Mouse (Mus musculus): ENCODE results near the gene Neurl2. TPM values are rescaled to one million over a fixed set of nuclear protein-coding genes. Genes with fewer than 3 reads are reported as not detected.

Neurl2 gene
- total RNA-seq, 1 experiment = 3.6 TPM

DNA sequence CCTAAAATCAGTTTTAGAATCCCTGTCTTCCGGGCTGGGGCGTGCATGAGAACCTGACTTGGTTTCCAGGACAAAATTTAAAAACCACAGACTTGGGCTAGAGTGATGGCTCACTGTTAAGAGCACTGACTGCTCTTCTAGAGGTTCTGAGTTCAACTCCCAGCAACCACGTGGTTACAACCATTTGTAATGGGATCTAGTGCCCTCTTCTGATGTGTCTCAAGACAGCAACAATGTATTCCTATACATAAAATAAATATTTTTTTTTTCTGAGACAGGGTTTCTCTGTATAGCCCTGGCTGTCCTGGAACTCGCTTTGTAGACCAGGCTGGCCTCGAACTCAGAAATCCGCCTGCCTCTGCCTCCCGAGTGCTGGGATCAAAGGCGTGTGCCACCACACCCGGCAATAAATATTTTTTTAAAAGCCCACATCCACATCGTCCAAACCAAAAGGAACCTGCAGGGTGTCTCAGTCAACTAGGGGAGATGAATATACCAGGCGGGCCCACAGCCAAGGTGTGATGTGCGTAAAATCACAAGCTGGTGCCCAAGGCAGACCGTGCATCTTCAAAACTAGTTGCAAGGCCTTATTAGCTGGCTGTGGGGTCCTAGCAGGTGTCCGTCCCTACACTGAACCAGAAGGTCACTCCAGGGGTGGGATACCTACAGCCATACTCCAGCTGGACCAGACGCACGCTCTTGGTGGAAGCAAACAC, 1.1 kb downstream of the Neurl2 start:
- Histone ChIP-seq H3K9ac (ENCODE audit: insufficient read depth, low read depth, low read length, poor library complexity, severe bottlenecking) (peak overlapping the region; percentile 62; the same call in 1 of the 2 replicates), H3K9me3 (ENCODE audit: control insufficient read depth, insufficient read depth, low read depth, low read length) (no peaks in the 10 kb centered on the region), H3K4me3 (ENCODE audit: insufficient read depth in 1 of 2, low read depth in 1 of 2, low read length in 2 of 2, poor library complexity in 1 of 2, severe bottlenecking in 1 of 2) (peak overlapping the region; percentile 75 to 78; a peak in 3 of 4 replicates), H3K36me3 (ENCODE audit: control insufficient read depth, insufficient read depth, low read length, poor library complexity, severe bottlenecking) (peaks cover 26% of the 10 kb centered on the region), H3K4me1 (ENCODE audit: control insufficient read depth in 2 of 2, insufficient read depth in 2 of 2, low read length in 2 of 2, poor library complexity in 1 of 2) (peaks cover 2 to 24% of the 10 kb centered on the region in 2 experiments; a peak in 2 of 4 replicates), H3K27ac (ENCODE audit: insufficient read depth, low read depth, low read length, poor library complexity, severe bottlenecking) (no peak overlapping the region)
- in situ Hi-C loops (cut with MboI; ENCODE audit: low sequenced_read_pairs in 2 of 2, unreplicated experiment in 2 of 2) = no loop called here
- TF ChIP-seq HCFC1 (IDR thresholded peaks at IDR 0.05; ENCODE audit: borderline replicate concordance, insufficient read depth, low read length) (no peak), ZNF384 (IDR thresholded peaks at IDR 0.05; ENCODE audit: low read depth, low read length) (no peak), ZC3H11A (IDR thresholded peaks at IDR 0.05; ENCODE audit: borderline replicate concordance, low read depth, low read length) (no peak), CHD2 (IDR thresholded peaks at IDR 0.05; ENCODE audit: low read depth, low read length) (no peak), MAFK (IDR thresholded peaks at IDR 0.05; ENCODE audit: insufficient read depth, low read depth, low read length) (no peak)
- DNase-seq (ENCODE audit: low read depth, low spot score) = no peak

DNA sequence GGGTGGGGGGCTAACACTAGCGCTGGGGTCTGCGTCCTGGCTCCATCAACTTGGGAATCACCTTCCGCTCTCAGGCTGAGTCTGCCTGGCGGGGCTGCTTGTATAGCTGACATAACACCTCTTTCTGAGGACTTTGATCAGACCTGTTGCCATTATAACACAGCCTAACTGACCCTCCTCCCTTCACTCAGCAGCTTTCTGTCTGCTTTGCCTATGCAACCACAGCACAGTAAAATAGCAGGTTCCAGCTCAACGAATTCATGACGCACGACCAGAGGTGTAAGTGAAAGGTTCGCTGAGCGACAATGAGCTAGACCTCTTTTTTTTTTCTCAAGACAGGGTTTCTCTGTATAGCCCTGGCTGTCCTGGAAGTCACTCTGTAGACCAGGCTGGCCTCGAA, 2.2 kb downstream of the Neurl2 start:
- Histone ChIP-seq H3K27ac (ENCODE audit: insufficient read depth, low read depth, low read length, poor library complexity, severe bottlenecking) (no peak overlapping the region), H3K36me3 (ENCODE audit: control insufficient read depth, insufficient read depth, low read length, poor library complexity, severe bottlenecking) (peaks cover 29% of the 10 kb centered on the region), H3K9ac (ENCODE audit: insufficient read depth, low read depth, low read length, poor library complexity, severe bottlenecking) (no peak overlapping the region), H3K4me3 (ENCODE audit: insufficient read depth in 1 of 2, low read depth in 1 of 2, low read length in 2 of 2, poor library complexity in 1 of 2, severe bottlenecking in 1 of 2) (no peak overlapping the region), H3K4me1 (ENCODE audit: control insufficient read depth in 2 of 2, insufficient read depth in 2 of 2, low read length in 2 of 2, poor library complexity in 1 of 2) (peaks cover 2 to 26% of the 10 kb centered on the region in 2 experiments; a peak in 2 of 4 replicates), H3K9me3 (ENCODE audit: control insufficient read depth, insufficient read depth, low read depth, low read length) (no peaks in the 10 kb centered on the region)
- DNase-seq (ENCODE audit: low read depth, low spot score) = no peak
- TF ChIP-seq MAFK (IDR thresholded peaks at IDR 0.05; ENCODE audit: insufficient read depth, low read depth, low read length) = no peak
- TF ChIP-seq ZC3H11A (IDR thresholded peaks at IDR 0.05; ENCODE audit: borderline replicate concordance, low read depth, low read length) = no peak
- no peak for TF ChIP-seq CHD2 (IDR thresholded peaks at IDR 0.05; ENCODE audit: low read depth, low read length)
- no peak for TF ChIP-seq HCFC1 (IDR thresholded peaks at IDR 0.05; ENCODE audit: borderline replicate concordance, insufficient read depth, low read length)
- no peak for TF ChIP-seq ZNF384 (IDR thresholded peaks at IDR 0.05; ENCODE audit: low read depth, low read length)
- in situ Hi-C loops (cut with MboI; ENCODE audit: low sequenced_read_pairs in 2 of 2, unreplicated experiment in 2 of 2) = no loop called here

DNA sequence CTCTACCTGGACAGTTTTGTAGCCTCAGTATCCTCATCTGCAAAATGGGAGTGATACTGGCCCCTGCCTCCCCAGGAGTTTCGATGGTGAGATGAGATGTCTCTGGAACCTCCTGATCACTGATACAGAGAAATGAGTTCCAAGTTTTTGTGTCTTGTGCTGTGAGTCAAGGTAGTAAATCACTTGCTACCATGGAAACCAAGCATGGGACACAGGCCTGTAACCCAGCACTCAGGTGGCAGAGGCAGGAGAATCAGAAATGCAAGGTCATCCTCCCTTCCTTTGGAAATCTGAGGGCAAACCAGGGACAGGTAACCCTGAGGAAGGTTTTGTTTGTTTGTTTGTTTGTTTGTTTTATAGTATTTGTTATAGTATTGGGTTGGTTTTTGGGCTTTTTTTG, 4.2 kb downstream of the Neurl2 start:
- peaks cover 39% of the 10 kb centered on the region for H3K36me3 ChIP-seq (ENCODE audit: control insufficient read depth, insufficient read depth, low read length, poor library complexity, severe bottlenecking)
- peak overlapping the region; percentile 54 for H3K27ac ChIP-seq (ENCODE audit: insufficient read depth, low read depth, low read length, poor library complexity, severe bottlenecking)
- no peaks in the 10 kb centered on the region for H3K9me3 ChIP-seq (ENCODE audit: control insufficient read depth, insufficient read depth, low read depth, low read length)
- no peak for DNase-seq (ENCODE audit: low read depth, low spot score)
- H3K4me3 ChIP-seq (ENCODE audit: insufficient read depth in 1 of 2, low read depth in 1 of 2, low read length in 2 of 2, poor library complexity in 1 of 2, severe bottlenecking in 1 of 2) = no peak overlapping the region
- H3K4me1 ChIP-seq (ENCODE audit: control insufficient read depth in 2 of 2, insufficient read depth in 2 of 2, low read length in 2 of 2, poor library complexity in 1 of 2) = peaks cover 6 to 29% of the 10 kb centered on the region in 2 experiments; a peak in 3 of 4 replicates
- TF ChIP-seq ZC3H11A (IDR thresholded peaks at IDR 0.05; ENCODE audit: borderline replicate concordance, low read depth, low read length) = no peak
- TF ChIP-seq MAFK (IDR thresholded peaks at IDR 0.05; ENCODE audit: insufficient read depth, low read depth, low read length) = no peak
- TF ChIP-seq ZNF384 (IDR thresholded peaks at IDR 0.05; ENCODE audit: low read depth, low read length) = no peak
- no peak for TF ChIP-seq HCFC1 (IDR thresholded peaks at IDR 0.05; ENCODE audit: borderline replicate concordance, insufficient read depth, low read length)
- no peak for TF ChIP-seq CHD2 (IDR thresholded peaks at IDR 0.05; ENCODE audit: low read depth, low read length)
- in situ Hi-C loops (cut with MboI; ENCODE audit: low sequenced_read_pairs in 2 of 2, unreplicated experiment in 2 of 2) = no loop called here
- no peak overlapping the region for H3K9ac ChIP-seq (ENCODE audit: insufficient read depth, low read depth, low read length, poor library complexity, severe bottlenecking)

DNA sequence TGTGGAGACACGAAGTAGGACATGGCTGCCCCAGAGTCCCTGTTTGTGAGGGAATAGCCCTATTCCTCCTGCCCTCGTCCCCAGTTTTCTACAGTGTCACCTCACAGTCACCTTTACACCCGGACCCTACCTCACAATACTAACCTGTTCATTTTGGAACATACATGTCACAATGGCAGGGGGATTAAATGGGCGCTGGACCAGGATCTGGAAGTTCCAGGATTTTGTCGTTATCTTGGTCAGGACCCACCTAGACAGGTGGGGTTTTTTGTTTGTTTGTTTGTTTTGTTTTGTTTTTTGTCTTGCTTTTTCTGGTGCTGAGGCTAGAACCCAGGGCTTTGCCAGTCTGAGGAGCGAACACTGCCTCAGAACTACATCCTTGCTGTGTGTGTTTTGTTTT, 4.8 kb downstream of the Neurl2 start, which contains the start of gene Spata25:
Spata25 (minus strand) TSS at position 101 of the 400 bp plus-strand sequence.
- in situ Hi-C loops (cut with MboI; ENCODE audit: low sequenced_read_pairs in 2 of 2, unreplicated experiment in 2 of 2) = no loop called here
- Histone ChIP-seq H3K4me3 (ENCODE audit: insufficient read depth in 1 of 2, low read depth in 1 of 2, low read length in 2 of 2, poor library complexity in 1 of 2, severe bottlenecking in 1 of 2) (peak within 1 kb of the TSS in 1 of 2 experiments; percentile 21; a peak in 1 of 4 replicates), H3K9ac (ENCODE audit: insufficient read depth, low read depth, low read length, poor library complexity, severe bottlenecking) (peak within 1 kb of the TSS; percentile 33), H3K27ac (ENCODE audit: insufficient read depth, low read depth, low read length, poor library complexity, severe bottlenecking) (peak within 1 kb of the TSS; percentile 54), H3K36me3 (ENCODE audit: control insufficient read depth, insufficient read depth, low read length, poor library complexity, severe bottlenecking) (peaks cover 39% of the 10 kb centered on the region), H3K9me3 (ENCODE audit: control insufficient read depth, insufficient read depth, low read depth, low read length) (no peaks in the 10 kb centered on the region), H3K4me1 (ENCODE audit: control insufficient read depth in 2 of 2, insufficient read depth in 2 of 2, low read length in 2 of 2, poor library complexity in 1 of 2) (peaks cover 6 to 29% of the 10 kb centered on the region in 2 experiments; a peak in 3 of 4 replicates)
- no peak for TF ChIP-seq HCFC1 (IDR thresholded peaks at IDR 0.05; ENCODE audit: borderline replicate concordance, insufficient read depth, low read length)
- TF ChIP-seq ZC3H11A (IDR thresholded peaks at IDR 0.05; ENCODE audit: borderline replicate concordance, low read depth, low read length) = no peak
- TF ChIP-seq MAFK (IDR thresholded peaks at IDR 0.05; ENCODE audit: insufficient read depth, low read depth, low read length) = no peak
- no peak for TF ChIP-seq ZNF384 (IDR thresholded peaks at IDR 0.05; ENCODE audit: low read depth, low read length)
- no peak for TF ChIP-seq CHD2 (IDR thresholded peaks at IDR 0.05; ENCODE audit: low read depth, low read length)
- DNase-seq (ENCODE audit: low read depth, low spot score) = no peak

Measured in ES-E14 (cell line).